Mouse (Mus musculus) embryonic facial prominence, embryonic 14.5 days (tissue): ENCODE data around the gene Tmem115. TPM values are rescaled to one million over a fixed set of nuclear protein-coding genes. Genes with fewer than 3 reads are reported as not detected.
A peak's percentile ranks its signal among the peaks of the same experiment; 100 is the strongest.

ENCODE experiments used
- ATAC-seq: fragments of 200-750 bp; cut with Nextera tagmentation; 2 replicates; pipeline ENCODE4 v1.8.0; 2017; ENCODE audit warnings: low read depth, moderate number of reproducible peaks, moderate TSS enrichment
- DNase-seq: peaks from one replicate; pipeline ENCODE4 v3.0.0-alpha.2; 2015; ENCODE audit warnings: low spot score
- H3K27ac ChIP-seq: fragments of 300-500 bp; sonication (generic); replicated peaks from 2 replicates; pipeline ENCODE4 v1.5.1; 2014; ENCODE audit warnings: low read depth, mild to moderate bottlenecking, low read length, moderate library complexity
- H3K27me3 ChIP-seq: fragments of 300-500 bp; sonication (generic); replicated peaks from 2 replicates; pipeline ENCODE4 v1.6.1; 2014; ENCODE audit warnings: low read length; ENCODE audit not compliant: control insufficient read depth, insufficient read depth
- H3K36me3 ChIP-seq: fragments of 300-500 bp; sonication (generic); 2 replicates; pipeline ENCODE4 v1.6.1; 2014; ENCODE audit warnings: low read length, mixed read lengths; ENCODE audit not compliant: control insufficient read depth, insufficient read depth
- H3K4me1 ChIP-seq: fragments of 300-500 bp; sonication (generic); 2 replicates; pipeline ENCODE4 v1.6.1; 2014; ENCODE audit warnings: antibody characterized with exemption, low read length; ENCODE audit not compliant: control insufficient read depth, insufficient read depth
- H3K4me2 ChIP-seq: fragments of 300-500 bp; sonication (generic); 2 replicates; pipeline ENCODE4 v1.6.1; 2014; ENCODE audit warnings: low read depth, mild to moderate bottlenecking, low read length, moderate library complexity, mixed read lengths
- H3K4me3 ChIP-seq: fragments of 300-500 bp; sonication (generic); 2 replicates; pipeline ENCODE4 v1.5.1; 2014; ENCODE audit warnings: low read depth, mild to moderate bottlenecking, low read length
- H3K9ac ChIP-seq: fragments of 300-500 bp; sonication (generic); 2 replicates; pipeline ENCODE4 v1.6.1; 2014; ENCODE audit warnings: low read depth, mild to moderate bottlenecking, low read length, moderate library complexity, mixed read lengths
- H3K9me3 ChIP-seq: fragments of 300-500 bp; sonication (generic); 2 replicates; pipeline ENCODE4 v1.6.1; 2016; ENCODE audit warnings: low read length; ENCODE audit not compliant: control insufficient read depth
- WGBS: fragments of 180-500 bp; shearing (Covaris S2); extraction: QIAGEN DNeasy Blood & Tissue Kit; methylation state at CpG from one replicate; pipeline ENCODE4 v1.1.7; 2014; 5-methylcytosine and 5-hydroxymethylcytosine counted together
- polyA plus RNA-seq: library from polyadenylated mRNA; unstranded; fragments of >200 nt; fragmentation: Nextera tagmentation; extraction: Ambion mirVana; gene quantifications from 2 replicates; pipeline ENCODE4 v1.2.1, GENCODE M21; 2014

Tmem115 gene
- polyA plus RNA-seq, 1 experiment from 2014 or later, result 53.1 TPM

- Histone ChIP-seq H3K4me1 (peaks cover 5% of the 10 kb centered on the region; the same call in 1 of the 2 replicates), H3K36me3 (no peaks in the 10 kb centered on the region), H3K27me3 (no peaks in the 10 kb centered on the region), H3K9ac (no peak overlapping the region; the same call in 1 of the 2 replicates), H3K4me3 (no peak overlapping the region), H3K4me2 (no peak overlapping the region), H3K9me3 (no peaks in the 10 kb centered on the region), H3K27ac (no peak overlapping the region)
- no peak for DNase-seq
- no peak for ATAC-seq
- 74% methylated on average over 8 of the region's 12 CpGs for WGBS
These were observed 39.5 kb upstream of the Tmem115 start for GRCm38 (mm10) chr9:107494238-107494637.

- no peak overlapping the region for H3K4me3 ChIP-seq
- peaks cover 5% of the 10 kb centered on the region; the same call in 1 of the 2 replicates for H3K4me1 ChIP-seq
- no peak overlapping the region for H3K27ac ChIP-seq
- H3K4me2 ChIP-seq, result no peak overlapping the region
- DNase-seq (no peak), ATAC-seq (no peak)
- no peaks in the 10 kb centered on the region for H3K36me3 ChIP-seq
- H3K9ac ChIP-seq, result no peak overlapping the region
- no peaks in the 10 kb centered on the region for H3K9me3 ChIP-seq
- 77% methylated on average over 3 of the region's 3 CpGs for WGBS
- H3K27me3 ChIP-seq, result no peaks in the 10 kb centered on the region
These were observed 37.4 kb upstream of the Tmem115 start for GRCm38 (mm10) chr9:107496359-107496758.

- Histone ChIP-seq H3K9me3 (no peaks in the 10 kb centered on the region), H3K9ac (no peak overlapping the region), H3K4me2 (no peak overlapping the region), H3K27me3 (no peaks in the 10 kb centered on the region), H3K36me3 (no peaks in the 10 kb centered on the region), H3K4me1 (peaks cover 3% of the 10 kb centered on the region; the same call in 1 of the 2 replicates), H3K4me3 (no peak overlapping the region), H3K27ac (no peak overlapping the region)
- ATAC-seq (no peak), DNase-seq (no peak)
- 82% methylated on average over 2 of the region's 3 CpGs for WGBS
These were observed 32.9 kb upstream of the Tmem115 start for GRCm38 (mm10) chr9:107500708-107501286.

GRCm38 (mm10) chr9:107502131-107502846 lies 31.5 kb upstream of the Tmem115 start:
- Histone ChIP-seq H3K27ac (no peak overlapping the region), H3K27me3 (no peaks in the 10 kb centered on the region), H3K36me3 (no peaks in the 10 kb centered on the region), H3K4me3 (no peak overlapping the region), H3K9me3 (no peaks in the 10 kb centered on the region), H3K4me2 (no peak overlapping the region), H3K9ac (no peak overlapping the region), H3K4me1 (peaks cover 3% of the 10 kb centered on the region; the same call in 1 of the 2 replicates)
- DNase-seq (no peak), ATAC-seq (no peak)
- WGBS, result 83% methylated on average over 12 of the region's 12 CpGs

- peaks cover 17% of the 10 kb centered on the region for H3K4me1 ChIP-seq
These were observed 28.8 kb upstream of the Tmem115 start for GRCm38 (mm10) chr9:107504662-107505537.

GRCm38 (mm10) chr9:107508266-107508665 lies 25.5 kb upstream of the Tmem115 start:
- no peaks in the 10 kb centered on the region for H3K36me3 ChIP-seq
- ATAC-seq, result 0 out of 2 replicates have a peak, but pooled peaks have one; percentile 17
- no peaks in the 10 kb centered on the region; the same call in 1 of the 2 replicates for H3K27me3 ChIP-seq
- H3K9ac ChIP-seq, result no peak overlapping the region
- H3K4me2 ChIP-seq, result no peak overlapping the region
- H3K27ac ChIP-seq, result no peak overlapping the region
- WGBS, result 50% methylated on average over 10 of the region's 10 CpGs
- no peak overlapping the region for H3K4me3 ChIP-seq
- H3K9me3 ChIP-seq, result no peaks in the 10 kb centered on the region
- DNase-seq, result peak; percentile 20
- peaks cover 36% of the 10 kb centered on the region for H3K4me1 ChIP-seq

More at GRCm38 (mm10) chr9:107504662-107505537, 28.8 kb upstream of the Tmem115 start:
- no peak overlapping the region for H3K27ac ChIP-seq
- no peaks in the 10 kb centered on the region for H3K9me3 ChIP-seq
- H3K4me2 ChIP-seq, result no peak overlapping the region
- no peak for DNase-seq
- WGBS, result 66% methylated on average over 19 of the region's 19 CpGs
- no peak for ATAC-seq
- no peak overlapping the region for H3K4me3 ChIP-seq
- no peaks in the 10 kb centered on the region for H3K27me3 ChIP-seq
- H3K9ac ChIP-seq, result no peak overlapping the region
- H3K36me3 ChIP-seq, result no peaks in the 10 kb centered on the region

GRCm38 (mm10) chr9:107510384-107511100 lies 23.2 kb upstream of the Tmem115 start:
- H3K36me3 ChIP-seq, result no peaks in the 10 kb centered on the region
- peaks cover 33% of the 10 kb centered on the region for H3K4me1 ChIP-seq
- no peak overlapping the region for H3K4me2 ChIP-seq
- WGBS, result 61% methylated on average over 14 of the region's 14 CpGs
- no peaks in the 10 kb centered on the region for H3K9me3 ChIP-seq
- 0 out of 2 replicates have a peak, but pooled peaks have one; percentile 3 for ATAC-seq
- no peak overlapping the region for H3K9ac ChIP-seq
- no peak overlapping the region for H3K4me3 ChIP-seq
- peak; percentile 57 for DNase-seq
- H3K27me3 ChIP-seq, result no peaks in the 10 kb centered on the region; the same call in 1 of the 2 replicates
- peak overlapping the region; percentile 39; the same call in 1 of the 2 replicates for H3K27ac ChIP-seq

GRCm38 (mm10) chr9:107511436-107511835 lies 22.3 kb upstream of the Tmem115 start:
- Histone ChIP-seq H3K27ac (no peak overlapping the region; the same call in 1 of the 2 replicates), H3K4me2 (no peak overlapping the region), H3K36me3 (no peaks in the 10 kb centered on the region), H3K9ac (peak overlapping the region; percentile 14; the same call in 1 of the 2 replicates), H3K4me3 (no peak overlapping the region), H3K27me3 (no peaks in the 10 kb centered on the region; the same call in 1 of the 2 replicates), H3K9me3 (no peaks in the 10 kb centered on the region), H3K4me1 (peaks cover 33% of the 10 kb centered on the region)
- ATAC-seq (no peak; the same call in 1 of the 2 replicates), DNase-seq (peak; percentile 45)
- 42% methylated on average over 7 of the region's 8 CpGs for WGBS
